Mouse (Mus musculus): ENCODE measurements around the gene Fyb2.
A peak's percentile ranks its signal among the peaks of the same experiment; 100 is the strongest.

The Fyb2 gene

DNA sequence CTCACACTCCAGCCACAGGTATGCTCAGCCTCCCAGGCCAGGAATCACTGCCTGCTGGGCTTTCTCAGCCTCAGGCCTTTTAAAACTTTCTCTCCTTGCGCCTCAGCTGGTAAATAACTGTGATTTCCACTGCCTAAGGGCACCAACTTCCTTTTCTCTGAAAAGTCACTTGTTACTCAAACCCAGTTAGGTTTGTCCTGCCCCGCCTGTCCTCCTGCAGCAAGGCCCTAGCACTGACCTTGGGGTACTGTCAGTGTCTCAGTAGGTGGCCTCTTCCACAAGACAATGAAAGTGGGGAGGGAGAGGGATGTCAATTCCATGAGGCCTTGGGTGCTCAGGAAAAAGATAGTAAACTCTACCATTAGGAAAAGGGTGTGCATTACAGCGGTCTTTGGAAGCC is 22.2 kb downstream of the Fyb2 start:
- ATAC-seq (ENCODE audit: insufficient number of reproducible peaks, low FRiP score, low TSS enrichment): no peak

DNA sequence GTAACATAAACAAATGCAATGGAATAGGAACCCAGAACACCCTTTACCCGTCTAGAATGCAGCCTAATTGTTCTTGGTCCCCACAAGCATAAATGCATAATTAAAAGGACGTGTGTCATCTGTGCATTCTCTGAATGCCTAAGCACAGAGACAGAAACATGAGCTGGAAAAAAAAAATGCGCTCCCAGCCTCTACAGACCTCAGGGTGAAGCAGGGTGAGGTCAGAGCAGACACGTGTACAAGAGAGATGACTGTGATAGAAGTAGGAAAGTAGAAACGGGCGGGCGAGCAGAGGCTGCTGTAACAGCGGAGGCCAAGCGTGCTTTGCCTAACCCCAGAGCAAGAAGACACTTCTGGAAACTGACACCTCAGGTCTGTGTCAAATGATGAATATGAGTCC is 22.8 kb downstream of the Fyb2 start:
- no peak for ATAC-seq (ENCODE audit: insufficient number of reproducible peaks, low FRiP score, low TSS enrichment)

DNA sequence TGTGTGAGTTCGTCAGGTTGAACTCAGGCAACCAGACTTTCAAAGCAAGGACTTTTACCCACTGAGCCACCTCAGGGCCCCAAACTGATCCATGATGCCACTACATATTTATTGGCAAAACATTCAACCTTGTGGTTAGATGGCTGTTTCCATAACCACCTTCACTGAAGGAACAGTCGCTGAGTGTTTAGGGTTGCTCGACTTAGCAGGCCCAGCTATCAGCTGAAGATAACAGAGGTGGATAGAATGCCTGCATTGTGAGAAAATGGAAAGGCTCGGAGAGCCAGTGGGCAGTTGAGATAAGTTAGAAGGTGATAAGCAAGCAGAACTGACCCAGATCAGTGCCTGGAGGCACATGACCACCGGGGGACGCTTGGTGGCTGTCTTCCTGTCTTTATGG is 26.3 kb downstream of the Fyb2 start:
- ATAC-seq (ENCODE audit: insufficient number of reproducible peaks, low FRiP score, low TSS enrichment): no peak

DNA sequence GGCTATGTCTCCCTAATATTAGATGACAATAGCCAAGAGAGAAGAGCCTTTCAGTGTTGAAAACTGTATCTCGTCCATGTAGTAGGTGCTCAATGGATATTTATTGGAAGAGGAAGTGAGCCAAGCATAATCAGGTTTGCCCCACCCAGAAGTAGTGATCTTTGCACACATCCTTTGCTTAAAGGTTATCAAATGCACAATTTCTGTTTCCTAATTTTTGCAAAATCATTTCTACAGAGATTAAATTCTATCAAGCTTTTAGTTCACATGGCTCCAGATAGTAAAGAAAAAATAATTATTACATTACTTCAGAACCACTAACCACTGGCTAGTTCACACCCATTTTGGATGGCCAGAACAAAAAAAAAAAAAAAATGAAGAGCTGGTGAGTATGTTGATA is 28.6 kb downstream of the Fyb2 start:
- no peak for ATAC-seq (ENCODE audit: insufficient number of reproducible peaks, low FRiP score, low TSS enrichment)

DNA sequence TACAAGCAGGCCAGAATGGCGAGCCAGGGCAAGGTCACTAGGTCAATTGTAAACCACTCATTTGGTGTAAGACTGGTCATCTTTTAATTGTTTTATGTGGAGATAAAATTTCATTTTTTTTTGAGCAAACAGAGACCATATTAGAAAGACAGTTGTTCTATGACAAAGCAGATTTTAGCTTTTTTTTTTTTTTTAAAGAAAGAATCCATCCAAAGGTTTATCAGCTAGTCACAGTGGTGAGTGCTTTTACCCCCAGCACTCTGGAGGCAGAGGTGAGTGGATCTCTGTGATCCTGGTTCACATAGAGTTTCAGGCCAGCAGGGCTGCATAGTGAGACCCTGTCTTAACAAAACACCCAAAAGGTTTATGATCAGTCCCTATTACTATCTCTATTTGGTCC is 31.2 kb downstream of the Fyb2 start:
- no peak for ATAC-seq (ENCODE audit: insufficient number of reproducible peaks, low FRiP score, low TSS enrichment)

DNA sequence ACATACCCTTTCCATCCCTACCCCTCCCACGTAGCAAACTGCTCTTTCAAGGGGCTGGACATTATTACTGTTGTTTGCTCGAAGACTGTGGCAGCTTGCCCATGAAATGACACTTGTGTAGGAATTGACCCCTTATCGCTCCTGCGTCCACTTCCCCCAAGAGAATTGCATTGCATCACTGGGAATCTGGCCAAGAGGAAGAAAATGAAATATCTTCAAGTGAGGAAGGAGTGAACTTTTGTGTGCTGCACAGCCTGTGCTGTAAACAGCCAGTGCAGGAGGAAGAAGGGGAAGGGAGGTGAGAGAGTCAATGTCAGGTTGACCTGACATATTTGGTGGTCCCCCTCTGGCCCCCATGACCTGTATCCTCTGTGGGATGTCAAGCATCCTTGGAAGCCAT is 35.6 kb downstream of the Fyb2 start:
- no peak for ATAC-seq (ENCODE audit: insufficient number of reproducible peaks, low FRiP score, low TSS enrichment)

DNA sequence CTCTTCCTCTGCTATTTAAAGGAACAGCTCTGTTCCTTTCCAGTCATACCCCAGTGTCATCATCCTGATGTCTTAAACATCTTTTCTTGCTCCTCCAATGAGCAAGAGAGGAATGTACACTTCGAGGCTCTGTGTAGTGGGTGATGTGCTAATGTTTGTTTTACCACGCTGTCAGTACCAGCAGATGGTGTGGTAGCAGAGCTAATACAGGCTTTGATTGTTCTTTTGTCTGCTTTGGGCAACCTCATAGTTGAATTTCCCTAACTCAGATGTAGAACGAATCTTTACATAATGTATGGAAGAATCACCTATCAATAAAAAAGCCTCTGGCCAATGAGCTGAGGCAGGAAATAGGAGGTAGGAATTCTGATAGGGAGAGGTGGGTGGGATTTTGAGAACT is 36.0 kb downstream of the Fyb2 start:
- no peak for ATAC-seq (ENCODE audit: insufficient number of reproducible peaks, low FRiP score, low TSS enrichment)

DNA sequence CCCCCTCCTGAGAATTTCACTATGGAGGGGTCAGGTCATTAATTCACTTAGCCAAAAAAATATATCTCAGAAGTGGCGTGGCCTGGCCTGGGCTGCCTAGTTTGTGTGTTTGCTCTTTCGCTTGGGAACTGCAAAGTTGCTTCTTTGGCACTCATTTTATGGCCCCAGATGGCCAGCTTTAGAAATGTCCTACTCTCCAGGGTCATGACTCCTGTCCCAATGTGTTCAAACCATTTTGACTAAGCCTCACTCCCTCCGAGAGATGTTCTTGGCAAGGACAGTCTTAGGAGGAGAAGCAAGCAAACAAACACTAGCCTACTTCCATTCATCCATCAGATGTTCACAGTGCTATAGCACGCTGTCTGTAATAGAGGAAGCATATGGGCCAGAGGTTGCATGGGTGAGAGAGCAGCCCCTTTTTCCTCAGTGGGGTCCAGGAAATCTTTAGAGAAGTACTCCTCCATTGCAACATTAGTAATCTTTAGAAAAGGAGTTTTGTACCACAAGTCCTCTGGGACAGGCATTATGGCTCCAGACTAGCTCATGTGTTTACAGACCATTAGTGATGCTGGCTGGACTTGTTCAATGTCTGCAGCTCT is 38.1 kb downstream of the Fyb2 start:
- ATAC-seq (ENCODE audit: insufficient number of reproducible peaks, low FRiP score, low TSS enrichment): no peak

DNA sequence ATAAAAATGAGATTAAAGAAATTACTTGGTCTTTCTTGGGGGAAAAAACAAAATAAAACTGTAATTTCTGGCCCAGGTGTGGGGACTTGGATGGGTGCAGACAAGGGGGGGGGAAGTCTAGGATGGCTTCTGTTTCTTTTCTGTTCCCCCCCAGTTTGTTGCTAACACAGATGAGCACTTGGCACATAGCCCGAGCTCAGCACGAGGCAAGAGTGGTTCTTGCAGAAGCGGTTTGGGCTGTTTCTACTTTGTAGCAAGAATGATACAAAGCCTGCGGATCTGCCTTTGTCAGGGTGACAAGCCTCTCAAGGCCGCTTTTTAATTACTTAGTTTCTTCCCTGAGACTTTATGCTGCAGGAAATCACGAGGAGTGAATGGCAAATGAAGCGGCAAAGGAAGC is 43.4 kb downstream of the Fyb2 start:
- ATAC-seq (ENCODE audit: insufficient number of reproducible peaks, low FRiP score, low TSS enrichment): no peak

DNA sequence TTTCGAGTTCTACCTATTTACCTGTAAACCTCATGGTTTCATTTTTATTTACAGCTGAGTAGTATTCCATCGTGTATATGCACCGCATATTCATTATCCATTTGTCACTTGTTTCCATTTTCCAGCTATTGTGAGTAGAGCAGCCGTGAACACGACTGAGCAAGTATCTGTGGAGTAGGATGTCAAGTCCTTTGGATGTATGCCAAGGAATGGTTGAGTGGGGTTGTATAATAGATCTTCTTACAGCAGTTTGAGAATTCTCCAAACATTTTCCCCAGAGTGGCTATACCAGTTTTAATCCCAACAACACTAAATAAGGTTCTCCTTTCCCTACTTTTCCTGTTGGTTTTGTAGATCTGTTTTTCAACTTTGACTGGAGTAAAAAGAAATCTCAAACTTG is 48.2 kb downstream of the Fyb2 start:
- no peak for ATAC-seq (ENCODE audit: insufficient number of reproducible peaks, low FRiP score, low TSS enrichment)

DNA sequence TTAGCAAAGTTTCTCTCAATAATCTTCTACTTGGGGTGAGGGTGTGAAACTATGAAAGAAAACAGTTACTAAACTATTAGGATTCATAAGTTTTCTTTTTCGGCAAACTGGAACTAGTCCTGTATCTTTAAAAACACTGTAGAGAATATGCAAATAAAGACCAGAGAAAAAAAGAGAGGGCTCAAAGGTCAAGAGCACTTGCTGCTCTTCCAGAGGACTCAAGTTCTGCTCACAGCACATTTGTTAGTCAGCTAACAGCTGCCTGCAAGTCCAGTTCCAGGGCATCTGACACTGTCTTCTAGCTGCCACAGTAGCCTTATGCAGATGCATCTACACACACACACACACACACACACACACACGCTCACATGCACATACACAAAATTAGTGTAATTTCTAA is 59.4 kb downstream of the Fyb2 start:
- ATAC-seq (ENCODE audit: insufficient number of reproducible peaks, low FRiP score, low TSS enrichment): no peak

DNA sequence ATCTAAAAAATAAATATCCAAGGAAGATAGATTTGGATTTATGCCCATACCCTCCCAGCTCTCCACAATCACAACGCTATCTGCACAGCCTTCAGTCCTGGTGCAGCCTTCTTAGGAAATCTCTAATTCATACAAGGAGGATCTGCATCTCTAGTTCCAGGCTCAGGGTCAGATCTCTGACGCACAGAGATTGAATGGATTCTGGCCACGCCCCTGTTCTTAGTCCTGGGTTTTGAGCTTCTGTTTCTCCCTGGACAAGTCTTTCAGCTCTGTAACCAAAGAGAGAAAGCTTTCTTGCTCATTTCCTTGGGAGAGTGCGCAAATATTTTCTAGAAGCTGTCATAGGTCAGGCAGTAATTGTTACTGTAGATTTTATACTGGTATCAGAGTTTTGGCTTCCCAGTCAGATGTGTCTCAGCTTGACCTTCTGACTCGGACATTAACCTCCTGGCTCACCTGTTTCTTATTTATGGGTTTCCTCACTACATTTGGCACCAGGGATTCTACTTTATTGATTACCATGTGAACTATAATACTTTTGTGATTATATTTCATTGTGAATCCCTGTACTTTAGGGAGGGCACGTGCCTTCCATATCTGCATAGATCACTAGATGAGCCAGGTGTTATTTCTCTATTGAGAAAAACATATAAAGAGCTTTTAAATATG is 62.0 kb downstream of the Fyb2 start:
- ATAC-seq (ENCODE audit: insufficient number of reproducible peaks, low FRiP score, low TSS enrichment): no peak

DNA sequence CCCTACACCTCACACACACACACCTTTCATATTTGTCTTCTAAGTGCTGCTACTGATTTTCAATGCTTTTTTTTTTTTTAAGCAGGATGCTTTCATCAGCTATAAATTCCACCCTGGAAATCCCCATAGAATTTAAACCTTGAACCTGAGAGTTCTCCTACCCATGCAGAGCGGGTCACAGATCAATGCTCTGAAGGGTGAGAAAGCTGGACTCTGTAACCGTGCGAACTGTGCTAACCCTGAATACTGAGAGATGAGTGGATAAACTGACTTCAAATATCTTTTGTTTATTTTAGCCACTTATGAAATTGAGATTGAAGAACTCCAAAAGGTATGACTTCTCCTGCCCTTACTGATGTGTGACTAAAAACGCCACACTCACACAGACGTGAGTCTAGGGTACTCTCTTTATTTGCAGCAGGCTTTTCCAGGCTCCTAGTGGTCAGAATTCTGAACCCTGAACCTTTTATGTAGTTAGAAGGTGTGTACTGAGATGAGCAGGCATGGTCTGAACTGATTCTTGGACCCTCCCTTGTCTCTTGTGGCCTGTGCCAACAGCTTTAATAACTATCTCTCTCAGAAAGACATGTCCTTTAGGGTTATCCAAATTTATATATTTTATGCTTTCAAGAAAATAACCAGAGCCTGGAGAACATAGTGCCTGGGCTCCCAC is 72.8 kb downstream of the Fyb2 start:
- ATAC-seq (ENCODE audit: insufficient number of reproducible peaks, low FRiP score, low TSS enrichment): no peak

DNA sequence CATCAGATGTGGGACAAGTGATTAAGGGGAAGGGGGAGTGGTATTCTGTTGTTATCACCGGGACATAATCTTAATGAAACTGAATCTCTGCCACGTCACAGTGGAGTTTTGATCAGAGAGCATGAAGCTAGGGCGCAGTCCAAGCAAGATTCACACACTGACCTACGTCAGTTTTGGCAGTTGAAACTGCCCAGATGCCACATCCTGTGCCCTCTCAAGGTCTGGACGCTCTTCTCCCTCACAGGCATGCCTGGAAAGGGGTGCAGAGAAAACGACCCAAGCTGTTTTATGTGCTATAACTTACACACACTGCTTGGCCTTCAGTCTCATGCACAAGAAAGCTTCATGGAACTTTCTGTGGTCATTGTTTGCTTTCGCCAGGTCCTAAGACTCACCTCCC is 74.4 kb downstream of the Fyb2 start:
- no peak for ATAC-seq (ENCODE audit: insufficient number of reproducible peaks, low FRiP score, low TSS enrichment)

DNA sequence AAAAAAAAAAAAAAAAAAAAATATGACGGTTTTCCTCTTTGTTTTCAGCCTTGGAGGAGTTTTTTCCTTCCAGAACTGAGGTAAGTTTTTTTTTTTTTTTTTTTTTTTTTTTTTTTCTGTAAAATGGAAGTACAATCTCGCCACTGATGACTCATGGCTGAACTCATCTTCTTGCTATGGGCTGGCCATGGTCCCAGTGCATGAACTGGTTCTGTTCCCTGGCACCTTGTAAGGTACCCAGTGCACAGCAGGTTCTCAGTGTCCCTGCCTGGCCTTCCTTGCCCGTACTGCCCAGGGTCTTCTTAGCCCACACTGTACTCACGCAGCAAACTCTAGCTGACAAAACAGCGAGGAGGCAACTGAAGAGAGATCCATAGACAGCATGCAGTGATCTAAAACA is 74.8 kb downstream of the Fyb2 start:
- no peak for ATAC-seq (ENCODE audit: insufficient number of reproducible peaks, low FRiP score, low TSS enrichment)

DNA sequence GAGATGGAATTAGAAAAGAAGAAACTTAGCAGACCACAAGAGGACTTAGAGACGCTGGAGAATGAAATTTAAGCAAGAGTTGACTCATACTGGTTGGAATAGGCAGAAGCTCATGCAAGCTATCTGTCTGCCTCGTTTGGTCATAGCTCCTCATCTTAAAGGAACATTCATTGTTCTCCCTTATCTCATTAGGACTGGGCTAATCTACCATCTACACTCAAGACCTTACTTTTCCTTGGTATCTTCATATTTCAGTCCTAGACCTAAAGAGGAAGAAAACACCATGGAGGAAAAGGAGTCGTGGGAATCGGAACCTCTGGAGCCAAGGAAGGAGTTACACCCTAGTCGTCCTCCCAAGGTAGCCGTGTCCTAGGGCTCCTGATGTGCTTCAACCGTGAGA is 75.5 kb downstream of the Fyb2 start:
- no peak for ATAC-seq (ENCODE audit: insufficient number of reproducible peaks, low FRiP score, low TSS enrichment)

DNA sequence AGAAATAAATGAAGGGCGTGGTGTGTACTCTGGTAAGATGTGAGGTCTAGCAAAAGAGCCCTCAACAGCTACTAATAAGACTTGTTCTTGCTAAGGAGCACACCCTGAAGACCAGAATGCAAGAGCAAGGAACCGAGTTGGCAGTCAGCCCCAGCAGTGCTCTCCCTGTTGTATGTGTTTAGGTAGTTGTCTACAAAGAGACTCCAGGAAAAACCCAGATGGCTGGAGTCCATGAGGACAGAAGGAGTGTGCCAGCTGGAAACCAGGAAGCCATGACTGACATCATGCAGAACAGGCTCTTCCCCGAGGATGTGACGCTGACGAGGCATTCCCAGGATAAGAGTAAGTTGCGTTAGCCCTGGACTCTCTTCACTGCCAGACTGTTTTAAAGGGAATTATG is 76.8 kb downstream of the Fyb2 start:
- peak; percentile 40; the same call in 1 of the 2 replicates for ATAC-seq (ENCODE audit: insufficient number of reproducible peaks, low FRiP score, low TSS enrichment)

DNA sequence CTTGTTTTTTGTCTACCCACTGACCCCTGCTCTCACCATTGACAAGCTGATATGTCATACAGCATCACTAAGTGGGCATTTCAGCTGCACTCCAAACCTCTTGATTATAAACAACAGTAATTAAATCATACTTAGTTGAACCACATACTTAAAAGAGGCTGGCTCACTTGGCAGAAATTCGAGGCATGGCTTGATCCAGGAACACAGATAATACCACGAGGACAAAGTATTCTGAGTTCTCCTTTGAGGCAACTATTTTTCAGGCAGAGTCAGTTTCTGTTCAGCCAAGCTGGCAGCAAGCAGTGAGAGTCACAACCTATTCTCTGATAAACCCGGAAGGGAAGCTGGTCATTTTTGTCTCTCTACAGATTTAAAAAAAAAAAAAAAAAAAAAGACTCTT is 77.4 kb downstream of the Fyb2 start:
- no peak for ATAC-seq (ENCODE audit: insufficient number of reproducible peaks, low FRiP score, low TSS enrichment)

DNA sequence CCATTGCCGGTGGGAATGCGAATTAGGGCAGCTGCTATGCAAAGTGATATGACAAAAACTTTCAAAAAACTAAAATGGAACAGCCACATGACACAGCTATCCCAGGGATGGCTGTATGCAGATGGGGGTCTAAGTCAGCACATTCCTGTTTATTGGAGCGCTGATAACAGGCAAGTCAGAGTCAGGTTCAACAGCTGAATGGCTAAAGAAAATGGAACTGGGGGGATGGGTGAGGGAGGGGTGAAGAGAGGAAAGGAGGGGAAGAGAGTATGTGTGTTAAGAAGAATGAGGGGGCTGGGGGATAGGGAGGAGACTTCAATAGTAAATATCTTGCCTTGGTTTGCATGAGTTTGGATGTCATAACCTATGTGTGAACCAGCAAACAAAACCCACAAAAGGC is 79.0 kb downstream of the Fyb2 start:
- no peak for ATAC-seq (ENCODE audit: insufficient number of reproducible peaks, low FRiP score, low TSS enrichment)

DNA sequence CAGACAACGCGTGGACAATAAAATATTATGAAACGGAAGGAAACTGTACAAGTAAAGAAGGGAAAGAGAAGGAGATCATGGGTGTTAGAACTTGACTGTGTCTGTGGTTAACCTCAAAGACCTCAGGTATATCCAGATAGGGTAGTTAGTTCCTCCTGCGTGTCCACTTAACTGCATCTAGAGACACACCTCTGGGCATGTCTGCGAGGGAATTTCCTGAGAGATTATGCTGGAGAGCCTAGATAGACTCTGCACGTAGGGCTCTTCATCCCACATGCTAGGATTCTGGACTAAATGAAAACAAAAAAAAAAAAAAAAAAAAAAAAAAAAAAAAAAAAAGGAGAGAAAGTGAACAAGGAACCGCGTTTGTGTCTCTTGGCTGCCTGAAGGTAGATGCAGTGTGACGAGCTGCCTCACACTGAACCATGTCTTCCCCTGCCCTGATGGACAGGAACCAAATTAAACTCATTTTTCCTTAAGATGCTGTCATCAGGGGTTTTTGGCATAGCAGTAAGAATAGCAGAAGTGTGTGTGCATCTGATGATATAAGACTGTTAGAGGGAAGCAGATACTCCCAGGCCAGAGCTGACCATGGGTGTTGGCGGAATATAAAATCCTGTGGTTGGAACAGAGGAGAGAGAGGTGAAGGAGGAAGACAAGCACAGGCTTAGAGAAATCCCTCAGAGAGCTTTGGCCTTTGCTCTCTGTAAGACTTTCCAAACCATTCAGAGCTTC is 80.1 kb downstream of the Fyb2 start:
- ATAC-seq (ENCODE audit: insufficient number of reproducible peaks, low FRiP score, low TSS enrichment): no peak

DNA sequence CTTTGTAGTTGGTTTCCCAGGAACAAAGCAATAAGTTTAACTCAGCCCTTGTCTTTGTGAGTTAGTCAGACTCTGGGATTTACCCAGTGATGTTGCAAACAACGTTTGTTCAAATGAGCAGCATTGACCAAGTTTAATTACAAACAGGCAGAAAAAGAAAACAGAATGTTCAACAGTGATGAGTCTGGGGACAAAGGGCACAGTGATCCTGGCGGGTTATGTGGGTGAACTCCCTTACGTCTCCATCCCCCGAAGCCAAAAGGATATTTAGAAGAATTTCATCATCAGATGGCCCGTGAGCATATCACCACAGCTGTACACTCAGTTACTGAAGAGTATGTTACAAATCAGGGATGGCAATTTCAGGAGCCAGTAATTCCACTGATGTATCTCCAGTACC is 86.4 kb downstream of the Fyb2 start:
- ATAC-seq (ENCODE audit: insufficient number of reproducible peaks, low FRiP score, low TSS enrichment): no peak
